Mouse (Mus musculus): ENCODE measurements around the gene Uvrag.
"Not testable (repeated sequence)": the region's sequence is repeated elsewhere in the genome, so short reads cannot be mapped to it uniquely, and the experiment has no call there.

The Uvrag gene

DNA sequence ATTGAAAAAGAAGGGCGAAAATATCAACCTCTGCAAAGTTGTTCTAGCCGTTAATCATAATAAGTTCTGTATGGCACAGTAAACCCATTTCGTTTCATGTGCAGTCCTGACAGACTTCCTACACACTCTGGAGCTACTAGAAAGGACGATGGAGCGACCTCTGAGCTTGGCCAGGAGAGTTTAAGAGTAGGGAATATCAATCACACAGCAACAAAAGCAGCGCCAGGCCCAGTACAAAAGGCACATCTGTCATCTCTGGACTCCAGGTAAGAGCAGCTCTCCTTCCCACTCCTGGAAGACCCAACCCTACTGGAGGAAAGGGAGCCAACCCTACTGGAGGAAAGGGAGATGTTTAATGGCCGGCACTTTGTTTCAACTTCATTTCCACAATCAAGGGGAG, 43.2 kb downstream of the Uvrag start:
- no peak for DNase-seq (ENCODE audit: low spot score in 2 of 2)

DNA sequence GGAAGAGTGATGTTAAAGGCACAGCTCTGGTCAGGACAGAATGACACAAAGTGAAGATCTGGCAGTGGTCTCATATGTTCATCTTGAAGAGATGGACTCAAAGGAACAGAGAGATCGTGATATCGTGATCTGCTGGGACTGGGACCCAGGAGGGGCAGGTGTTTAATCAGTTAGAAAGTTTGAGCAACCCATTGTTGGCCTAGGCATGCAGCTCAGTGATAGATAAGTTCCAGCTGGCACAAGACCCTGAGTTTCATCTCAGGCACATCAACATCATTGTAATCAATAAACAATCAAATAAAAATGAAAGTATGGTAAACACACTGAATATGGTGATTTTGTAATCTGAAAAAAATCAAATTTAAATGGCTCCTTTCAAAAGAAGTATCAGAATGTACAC, 43.8 kb downstream of the Uvrag start:
- no peak for DNase-seq (ENCODE audit: low spot score in 2 of 2)

DNA sequence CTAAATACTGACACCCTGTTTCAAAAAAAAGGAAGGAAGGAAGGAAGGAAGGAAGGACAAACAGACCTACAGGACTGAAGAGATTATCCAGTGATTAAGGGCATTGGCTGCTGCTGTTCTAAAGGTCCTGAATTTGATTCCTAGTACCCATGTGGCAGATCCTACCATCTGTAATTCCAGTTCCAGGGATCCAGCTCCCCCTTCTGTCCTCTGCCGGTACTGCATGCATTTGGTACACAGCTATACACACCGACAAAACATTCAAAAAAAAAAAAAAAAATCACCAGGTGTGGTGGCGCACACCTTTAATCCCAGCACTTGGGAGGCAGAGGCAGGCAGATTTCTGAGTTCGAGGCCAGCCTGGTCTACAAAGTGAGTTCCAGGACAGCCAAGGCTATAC, 45.8 kb downstream of the Uvrag start:
- DNase-seq (ENCODE audit: low spot score in 2 of 2), result peak in 1 of 2 experiments; percentile 27

DNA sequence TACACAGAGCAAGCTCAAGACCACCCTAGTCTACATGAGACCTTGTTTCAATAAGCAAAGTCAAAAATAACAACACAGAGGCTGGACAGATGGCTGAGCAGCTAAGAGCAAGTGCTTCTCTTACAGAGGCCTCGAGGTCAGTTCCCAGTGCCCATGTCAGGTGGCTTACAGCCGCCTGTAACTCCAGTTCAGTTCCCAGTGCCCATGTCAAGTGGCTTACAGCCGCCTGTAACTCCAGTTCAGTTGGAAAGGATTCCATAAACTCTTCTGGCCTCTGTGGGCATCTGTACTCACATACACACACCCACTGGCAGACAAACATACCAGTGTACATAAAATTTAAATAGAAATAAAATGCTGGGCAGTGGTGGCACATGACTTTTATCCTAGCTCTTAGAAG, 46.6 kb downstream of the Uvrag start:
- DNase-seq (ENCODE audit: low spot score in 2 of 2), result no peak

DNA sequence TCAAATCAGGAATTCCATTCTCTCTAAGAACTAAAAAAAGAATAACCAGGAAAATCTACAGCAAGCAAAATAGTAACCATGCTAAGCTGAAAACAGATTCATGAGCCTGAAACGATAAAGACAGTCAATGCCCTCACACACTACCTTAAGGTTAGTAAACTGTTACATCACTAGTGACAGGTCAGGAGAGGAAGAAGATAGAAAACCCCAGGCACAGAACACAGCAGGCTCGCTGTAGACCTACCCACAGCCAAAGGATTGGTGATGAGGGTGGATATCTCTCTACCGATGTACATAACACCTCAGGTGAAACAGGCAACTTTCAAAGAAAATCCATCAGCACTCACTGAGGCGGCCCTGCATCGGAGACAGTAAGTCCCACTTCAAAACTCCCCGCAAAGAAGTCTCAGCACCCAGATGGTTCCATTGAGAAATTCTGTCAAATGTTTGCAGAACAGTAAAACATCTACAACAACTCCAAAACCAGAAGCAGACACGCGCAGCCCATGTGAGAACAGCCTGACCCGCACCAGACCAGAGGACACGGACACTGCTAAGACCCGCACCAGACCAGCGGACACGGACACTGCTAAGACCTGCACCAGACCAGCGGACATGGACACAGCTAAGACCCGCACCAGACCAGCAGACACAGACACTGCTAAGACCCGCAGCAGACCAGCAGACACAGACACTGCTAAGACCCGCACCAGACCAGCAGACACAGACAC, 48.9 kb downstream of the Uvrag start:
- DNase-seq (ENCODE audit: low spot score in 2 of 2), result no peak

DNA sequence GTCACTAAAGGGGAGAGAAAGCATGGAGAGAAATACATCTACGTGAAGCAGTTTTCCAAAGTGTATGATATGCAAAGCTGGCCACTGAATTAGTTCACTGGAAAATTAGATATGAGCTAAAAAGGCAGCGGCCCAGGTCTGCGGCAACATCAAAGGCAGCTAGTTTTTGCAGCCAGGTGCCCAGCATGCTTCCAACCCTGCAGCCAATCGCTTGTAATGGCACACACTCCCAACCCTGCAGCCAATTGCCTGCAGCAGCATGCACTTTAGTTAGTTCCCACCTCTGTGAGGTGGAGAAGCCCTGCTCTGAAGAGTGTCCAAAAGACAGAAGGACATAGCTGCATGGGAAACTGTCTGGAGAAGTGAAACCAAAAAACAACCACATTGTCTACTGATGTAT, 51.2 kb downstream of the Uvrag start:
- no peak for DNase-seq (ENCODE audit: low spot score in 2 of 2)

DNA sequence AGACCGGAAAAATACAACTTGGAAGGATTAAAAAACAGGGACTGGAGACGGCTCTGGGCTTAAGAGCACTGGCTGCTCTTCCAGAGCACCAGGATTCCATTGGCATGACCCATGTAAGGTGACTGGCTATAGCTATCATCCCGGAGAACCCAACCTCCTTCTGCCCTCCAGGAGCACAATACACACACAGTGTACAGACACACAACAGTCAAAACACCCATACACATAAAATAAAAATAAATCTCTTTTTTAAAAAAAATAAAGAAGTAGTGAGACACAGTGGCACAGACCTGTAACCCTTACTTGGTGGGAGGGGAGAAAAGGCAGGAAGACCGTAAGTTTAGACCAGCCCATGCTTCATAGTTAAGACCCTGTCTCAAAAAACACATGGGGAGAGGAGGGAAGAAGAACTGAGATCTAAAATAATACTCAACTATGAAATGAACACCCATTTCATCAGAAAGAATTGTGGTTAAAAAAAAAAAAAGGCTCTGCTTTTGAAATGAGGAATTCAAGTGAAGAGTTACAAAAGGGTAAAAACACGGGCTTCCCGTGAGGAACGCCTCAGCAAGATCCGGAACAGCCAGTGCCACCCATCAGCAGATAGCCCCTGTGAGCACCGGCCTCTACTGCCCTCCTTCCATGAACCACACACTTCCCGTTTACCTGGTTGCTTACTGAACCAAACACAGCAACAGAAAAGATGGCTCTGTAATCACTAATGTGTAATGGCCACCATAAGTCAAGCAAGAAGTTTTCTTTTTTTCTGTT, 52.2 kb downstream of the Uvrag start:
- DNase-seq (ENCODE audit: low spot score in 2 of 2), result no peak

DNA sequence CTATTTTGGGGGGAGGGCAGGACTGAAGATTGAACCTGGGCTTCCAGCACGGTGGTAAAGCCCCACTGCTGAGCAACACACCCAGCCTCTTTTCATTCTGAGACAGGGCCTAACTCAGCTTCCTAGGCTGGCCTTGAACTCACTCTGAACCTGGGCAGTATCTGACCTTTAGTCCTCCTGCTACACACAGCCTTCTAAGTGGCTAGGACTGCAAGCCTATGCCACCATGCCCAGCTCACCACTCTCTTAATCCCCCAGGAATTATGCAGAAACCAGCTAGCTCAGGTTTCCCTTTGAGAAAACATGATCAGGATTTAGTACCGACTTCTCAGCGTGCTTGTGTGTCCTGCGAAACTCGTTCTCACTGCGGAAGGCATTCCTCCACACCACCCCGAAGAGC, 53.4 kb downstream of the Uvrag start:
- DNase-seq (ENCODE audit: low spot score in 2 of 2), result no peak

DNA sequence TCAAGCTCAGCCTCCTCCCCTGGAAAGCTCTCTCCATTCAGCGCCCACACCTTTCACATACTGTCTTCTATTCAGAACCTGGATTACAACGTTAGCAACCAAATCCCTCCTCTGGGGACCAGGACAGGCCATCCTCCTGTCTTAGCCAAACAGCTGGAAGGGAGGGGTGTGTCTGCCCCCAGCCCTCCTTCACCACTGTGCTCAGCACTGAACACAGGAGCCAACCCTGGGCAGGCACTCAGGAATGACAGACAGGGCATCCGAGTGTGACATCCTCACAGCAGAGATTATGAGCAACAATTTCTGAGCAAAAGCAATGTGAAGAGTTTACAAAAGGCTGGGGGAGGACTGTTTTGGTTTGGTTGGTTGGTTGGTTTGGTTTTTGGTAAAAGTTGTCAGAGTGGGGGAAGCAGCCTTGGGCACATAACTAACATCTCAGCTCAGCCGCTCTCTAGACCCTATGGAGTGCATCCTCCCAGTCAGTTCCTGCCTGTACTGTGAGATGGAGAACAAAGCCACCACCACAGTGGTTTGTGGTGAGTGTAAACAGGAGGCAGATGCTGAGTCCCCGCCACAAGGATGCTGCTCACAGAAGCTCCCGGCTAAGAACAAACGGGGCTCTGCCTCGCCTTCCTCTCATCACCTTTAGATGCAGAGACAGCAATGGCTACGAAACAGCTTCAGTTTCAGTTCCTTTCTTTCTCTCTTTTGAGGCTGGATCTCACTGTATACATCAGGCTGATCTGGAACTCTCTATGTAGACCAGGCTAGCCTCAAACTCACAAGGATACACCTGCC, 54.1 kb downstream of the Uvrag start:
- DNase-seq (ENCODE audit: low spot score in 2 of 2), result peak; percentile 47 to 60

DNA sequence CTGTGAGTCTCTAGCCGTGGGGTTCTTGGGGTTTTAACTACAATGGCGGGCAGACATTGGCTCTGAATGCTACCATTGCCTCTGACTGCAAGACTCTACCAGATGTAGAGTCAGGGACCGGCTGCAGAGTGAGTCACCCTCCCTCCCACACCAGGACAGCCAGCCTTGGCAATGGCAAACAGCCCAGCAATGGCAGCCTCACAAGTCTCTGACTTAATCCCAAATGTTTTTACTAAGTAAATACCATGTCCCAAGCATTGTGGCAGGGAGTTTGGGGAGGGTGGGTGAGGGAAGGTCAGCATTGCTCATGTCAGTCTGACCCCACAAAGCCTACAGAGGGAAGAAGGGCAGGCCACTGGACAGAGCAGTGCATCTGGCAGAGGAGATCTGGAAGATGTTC, 55.7 kb downstream of the Uvrag start:
- DNase-seq (ENCODE audit: low spot score in 2 of 2), result no peak

DNA sequence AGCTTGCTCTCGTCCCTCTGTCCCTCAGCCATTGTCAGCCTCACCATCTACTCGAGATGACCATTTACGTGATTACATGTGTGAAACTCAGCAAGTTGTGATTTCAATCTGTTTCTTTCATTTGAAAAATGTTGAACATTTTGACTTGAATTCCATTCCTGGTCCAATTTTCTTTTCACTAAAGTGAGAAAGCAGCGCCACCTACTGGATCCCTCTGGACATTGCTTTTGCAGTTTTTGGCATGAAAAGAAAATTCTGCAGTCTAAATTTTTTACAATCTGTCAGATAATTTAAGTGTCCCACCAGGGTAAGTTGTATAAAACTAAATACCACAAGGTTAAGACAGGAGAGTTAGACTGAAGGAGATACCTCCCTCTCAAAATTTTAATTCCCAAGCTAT, 61.4 kb downstream of the Uvrag start:
- peak in 1 of 2 experiments; percentile 26 for DNase-seq (ENCODE audit: low spot score in 2 of 2)

DNA sequence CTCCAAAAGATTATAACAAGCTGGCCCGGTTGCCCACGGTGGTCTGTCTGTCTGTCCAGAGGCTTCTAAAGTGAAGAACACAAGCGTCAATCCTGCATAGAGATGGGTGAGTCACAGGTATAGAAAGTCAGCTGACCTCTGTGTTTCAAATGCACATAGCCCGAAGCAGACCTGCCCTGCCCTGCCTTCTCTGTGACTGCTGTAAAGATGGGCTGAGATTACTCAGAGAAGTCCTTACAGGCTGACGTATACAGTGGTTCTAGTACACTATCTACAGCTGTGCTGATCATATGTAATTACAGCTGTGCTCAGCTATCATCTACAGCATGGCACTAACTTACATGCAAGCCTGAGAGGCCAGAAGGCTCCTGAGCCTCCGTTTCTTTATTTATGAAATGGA, 62.1 kb downstream of the Uvrag start:
- DNase-seq (ENCODE audit: low spot score in 2 of 2), result no peak

DNA sequence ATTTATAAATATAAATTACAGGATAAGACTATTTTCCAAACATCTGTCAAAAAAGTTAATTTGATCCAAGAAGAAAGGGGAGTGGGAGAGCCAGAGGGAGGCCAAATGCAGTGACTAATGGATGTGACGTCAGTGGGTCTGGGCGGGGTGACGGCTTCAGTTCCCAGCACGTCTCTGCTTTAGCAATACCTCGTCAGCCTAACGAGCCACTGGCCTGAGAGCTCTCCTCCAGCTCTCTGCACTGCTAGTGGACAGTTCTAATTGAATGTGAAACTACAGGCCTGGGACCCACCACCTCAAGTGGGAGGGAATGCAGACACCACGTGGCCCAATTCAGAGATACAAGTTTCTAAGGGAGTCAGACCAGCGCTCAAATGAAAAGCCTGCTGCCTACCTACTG, 63.7 kb downstream of the Uvrag start:
- no peak for DNase-seq (ENCODE audit: low spot score in 2 of 2)

DNA sequence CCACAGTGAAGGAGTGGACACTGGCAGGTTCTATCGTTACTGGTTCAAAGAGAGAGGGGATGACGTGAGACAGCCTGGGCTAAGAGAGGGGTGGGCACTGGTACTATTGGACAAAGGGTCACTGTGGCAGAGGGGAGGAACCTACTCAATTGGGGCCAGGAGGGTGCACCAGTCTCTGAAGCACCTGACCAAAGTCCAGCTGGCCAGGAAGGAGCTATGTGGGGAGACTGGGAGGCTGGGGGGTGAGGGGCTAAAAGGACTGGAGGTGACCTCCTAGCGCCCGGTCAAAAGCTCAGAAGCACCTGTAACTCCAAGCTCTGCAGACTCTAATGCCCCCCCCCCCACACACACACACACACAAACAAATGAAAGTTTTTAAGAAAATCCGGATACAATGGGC, 65.8 kb downstream of the Uvrag start:
- DNase-seq (ENCODE audit: low spot score in 2 of 2), result no peak

DNA sequence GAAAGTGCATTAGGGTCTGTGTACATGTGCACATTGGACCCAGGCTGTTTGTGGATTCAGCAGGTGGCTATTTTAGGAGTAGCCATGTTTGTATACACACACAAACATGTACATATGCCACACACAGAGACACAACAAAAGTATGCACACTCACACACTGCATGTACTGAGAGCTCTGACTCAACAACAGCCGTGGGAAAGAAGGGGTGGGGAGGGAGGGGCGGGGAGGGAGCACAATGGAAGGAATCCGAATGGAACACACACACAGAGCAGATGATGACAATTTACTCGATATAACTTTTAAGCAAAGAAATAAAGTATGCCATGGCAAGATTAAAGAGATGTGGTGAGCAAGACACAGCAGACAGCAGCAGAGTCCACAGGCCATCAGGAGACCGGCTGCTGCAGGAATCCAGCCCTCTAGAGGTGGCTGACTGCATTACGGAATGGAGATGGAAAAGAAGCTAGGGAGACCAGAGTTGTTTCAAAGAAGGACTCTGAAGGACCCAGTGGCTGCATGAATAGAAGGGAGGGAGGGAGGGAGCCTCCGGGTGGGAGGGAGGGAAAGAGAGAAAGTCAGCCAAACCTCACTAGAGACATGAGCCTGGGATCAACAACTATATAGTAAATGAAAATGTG, 67.1 kb downstream of the Uvrag start:
- DNase-seq (ENCODE audit: low spot score in 2 of 2), result no peak

DNA sequence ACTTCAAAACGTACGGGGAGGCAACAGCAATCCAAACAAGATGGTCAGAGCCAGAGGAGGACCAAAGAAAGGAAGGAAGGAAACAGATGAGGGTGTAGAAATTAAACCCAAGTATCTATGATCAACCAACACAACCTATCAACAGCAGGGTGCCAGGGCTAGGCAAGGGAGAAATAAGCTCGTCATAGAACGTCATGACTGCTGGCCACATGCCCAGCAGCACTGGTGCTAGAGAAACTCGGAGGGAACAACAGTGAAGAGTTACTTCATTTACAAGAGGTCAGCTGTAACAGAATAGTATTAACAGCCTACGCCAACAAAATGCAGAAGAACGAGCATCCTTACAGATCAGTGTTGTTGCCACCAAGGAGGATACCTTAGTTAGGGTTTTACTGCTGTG, 73.2 kb downstream of the Uvrag start:
- no peak for DNase-seq (ENCODE audit: low spot score in 2 of 2)

DNA sequence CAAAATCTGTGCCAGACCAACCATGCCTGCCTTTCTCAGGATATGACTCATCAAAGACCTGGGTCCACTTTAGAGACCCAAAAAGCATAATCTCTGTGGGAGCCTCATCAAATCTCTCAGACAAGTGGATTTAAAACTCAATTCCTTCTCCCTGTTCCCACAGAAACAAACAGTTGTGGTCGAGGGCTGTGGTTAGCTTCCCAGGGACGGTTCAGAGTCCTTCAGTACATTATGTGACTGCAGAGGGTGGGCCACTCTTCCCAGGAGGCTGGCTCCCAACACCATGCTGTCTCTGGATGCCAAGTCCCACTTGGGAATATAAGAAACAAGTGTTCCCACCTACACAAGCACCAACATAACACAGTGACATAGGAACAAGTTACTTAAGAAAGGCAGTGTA, 75.0 kb downstream of the Uvrag start:
- no peak for DNase-seq (ENCODE audit: low spot score in 2 of 2)

DNA sequence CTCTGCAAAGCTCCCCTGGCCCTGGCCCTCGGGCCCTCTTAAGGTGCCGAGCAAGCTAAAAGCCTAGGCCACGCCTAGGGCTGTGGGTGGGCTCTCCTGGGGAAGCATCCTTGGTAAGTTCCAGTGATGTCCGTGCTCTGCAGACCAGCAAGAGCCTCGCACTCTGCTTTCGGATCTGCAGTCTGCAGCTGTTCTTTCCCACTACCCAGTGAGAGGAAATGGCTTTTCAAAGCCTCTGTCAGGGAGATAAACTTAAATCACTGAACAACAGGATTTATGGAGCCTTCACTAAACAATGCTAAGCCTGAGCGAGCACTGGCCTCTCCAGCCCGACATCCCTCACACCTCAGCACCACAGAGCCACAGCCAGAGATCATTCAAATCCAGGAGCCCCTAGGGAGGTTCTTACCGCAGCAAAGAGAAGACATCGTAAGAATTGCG, 75.5 kb downstream of the Uvrag start:
- no peak for DNase-seq (ENCODE audit: low spot score in 2 of 2)

DNA sequence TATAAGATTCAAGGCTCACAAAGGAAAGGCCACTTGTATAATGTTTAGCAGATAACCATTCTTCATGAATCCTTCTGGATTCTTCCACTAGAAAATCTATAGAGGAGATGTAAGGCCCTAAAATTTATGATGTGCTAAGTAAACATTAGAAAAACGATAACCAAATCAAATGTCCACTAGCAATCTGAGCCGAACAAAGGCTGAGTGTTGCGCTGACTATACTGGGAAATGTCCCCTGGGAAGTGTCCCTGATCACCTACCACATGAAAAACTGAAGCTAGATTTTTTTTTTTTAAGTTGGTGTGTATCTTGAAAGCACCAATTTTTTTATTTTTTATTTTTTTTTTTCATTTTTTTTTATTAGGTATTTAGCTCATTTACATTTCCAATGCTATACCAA, 76.1 kb downstream of the Uvrag start:
- no peak for DNase-seq (ENCODE audit: low spot score in 2 of 2)

DNA sequence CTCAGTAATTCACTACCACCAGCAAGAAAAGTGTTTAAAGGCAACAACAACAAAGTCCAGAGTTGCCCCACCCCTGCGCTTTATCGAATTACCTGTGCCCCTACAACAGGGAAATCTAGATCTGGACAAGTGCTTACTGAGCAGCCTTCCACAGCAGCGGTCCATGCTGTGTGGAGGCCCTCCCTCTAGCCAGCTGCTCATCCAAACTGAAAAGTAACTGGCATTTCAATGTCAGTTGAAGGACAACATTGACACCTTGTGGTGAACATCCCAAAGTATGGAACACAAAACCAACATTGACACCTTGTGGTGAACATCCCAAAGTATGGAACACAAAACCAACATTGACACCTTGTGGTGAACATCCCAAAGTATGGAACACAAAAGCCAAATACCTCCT, 78.7 kb downstream of the Uvrag start:
- DNase-seq (ENCODE audit: low spot score in 2 of 2), result not testable (repeated sequence)

DNA sequence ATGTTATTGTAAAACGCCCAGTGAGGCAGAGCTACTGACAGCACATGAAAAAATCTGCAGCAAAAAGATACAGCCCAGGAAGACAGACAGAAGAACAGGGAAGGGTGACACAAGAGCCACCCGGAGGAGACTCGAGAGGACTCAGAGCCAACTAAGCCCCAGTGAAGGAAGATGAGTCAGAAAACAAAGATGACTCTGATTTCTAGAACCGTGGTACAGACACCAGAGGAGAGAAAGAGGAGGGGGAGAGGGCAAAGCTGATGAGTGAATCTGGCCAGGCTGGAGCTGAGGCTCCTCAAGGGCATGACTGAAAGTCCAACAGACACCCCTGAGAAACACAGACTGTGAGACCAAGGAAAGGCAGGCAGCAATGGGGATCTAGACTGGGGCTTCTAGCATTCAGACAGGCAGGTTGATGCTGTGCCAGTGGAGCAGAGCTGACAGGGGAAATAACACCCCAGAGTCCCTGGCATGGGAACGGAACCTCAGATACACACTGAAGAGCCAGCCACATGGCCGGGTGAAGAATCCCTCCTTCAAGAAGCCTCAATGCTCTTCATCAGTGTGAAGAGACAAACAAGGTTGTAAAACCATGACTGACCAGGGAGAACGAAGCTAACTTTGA, 79.8 kb downstream of the Uvrag start:
- no peak for DNase-seq (ENCODE audit: low spot score in 2 of 2)

DNA sequence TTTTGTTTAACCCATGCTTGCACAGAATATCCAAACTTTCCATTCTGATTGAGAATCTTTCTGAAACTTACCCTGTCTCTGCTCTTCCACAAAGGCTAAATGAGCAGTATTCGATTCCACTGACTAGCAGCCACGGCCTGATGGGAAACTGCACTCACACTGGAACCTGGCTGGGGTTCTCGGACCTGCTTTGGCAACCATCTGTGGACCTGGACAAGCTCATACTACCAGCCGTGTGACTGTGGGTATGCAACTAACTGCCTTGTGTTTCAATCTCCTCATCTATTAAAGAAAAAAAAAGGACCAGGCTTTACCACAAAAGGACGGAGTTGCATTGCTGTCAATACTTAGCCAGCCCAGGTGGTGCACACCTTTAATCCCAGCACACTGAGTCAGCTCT, 80.5 kb downstream of the Uvrag start:
- DNase-seq (ENCODE audit: low spot score in 2 of 2), result no peak

Measured in spleen, postnatal 36 days (tissue).